Mouse (Mus musculus): ENCODE results near the gene Inha. TPM values are rescaled to one million over a fixed set of nuclear protein-coding genes. Genes with fewer than 3 reads are reported as not detected.

Gene Inha
- polyA plus RNA-seq, 1 experiment, result 210 TPM

- no peak overlapping the region for H3K27ac ChIP-seq (ENCODE audit: control insufficient read depth, insufficient read depth, low read depth, low read length)
- no peak for TF ChIP-seq CTCF (IDR thresholded peaks at IDR 0.05; ENCODE audit: control insufficient read depth, insufficient read depth, insufficient replicate concordance, low read depth, low read length)
- TF ChIP-seq POLR2A (IDR thresholded peaks at IDR 0.05; ENCODE audit: control insufficient read depth, low read depth, low read length), result no peak
Observed at GRCm38 (mm10) chr1:75512550-75512949, 5.7 kb downstream of the Inha start.

GRCm38 (mm10) chr1:75516703-75517380, 10.0 kb downstream of the Inha start:
- peak overlapping the region; percentile 61 for H3K27ac ChIP-seq (ENCODE audit: control insufficient read depth, insufficient read depth, low read depth, low read length)
- no peaks in the 10 kb centered on the region for H3K36me3 ChIP-seq (ENCODE audit: control insufficient read depth, insufficient read depth, low read length)
- H3K4me1 ChIP-seq (ENCODE audit: control insufficient read depth, insufficient read depth, low read length), result peaks cover 2% of the 10 kb centered on the region; the same call in 1 of the 2 replicates
- no peak overlapping the region for H3K4me3 ChIP-seq (ENCODE audit: control insufficient read depth, low read depth, low read length)
- TF ChIP-seq CTCF (IDR thresholded peaks at IDR 0.05; ENCODE audit: control insufficient read depth, insufficient read depth, insufficient replicate concordance, low read depth, low read length), result no peak
- H3K27me3 ChIP-seq (ENCODE audit: control insufficient read depth, insufficient read depth, low read length), result no peaks in the 10 kb centered on the region

More at GRCm38 (mm10) chr1:75512550-75512949, 5.7 kb downstream of the Inha start:
- Histone ChIP-seq H3K36me3 (ENCODE audit: control insufficient read depth, insufficient read depth, low read length) (no peaks in the 10 kb centered on the region), H3K4me3 (ENCODE audit: control insufficient read depth, low read depth, low read length) (no peak overlapping the region), H3K4me1 (ENCODE audit: control insufficient read depth, insufficient read depth, low read length) (peaks cover 5% of the 10 kb centered on the region), H3K27me3 (ENCODE audit: control insufficient read depth, insufficient read depth, low read length) (no peaks in the 10 kb centered on the region)

- TF ChIP-seq CTCF (IDR thresholded peaks at IDR 0.05; ENCODE audit: control insufficient read depth, insufficient read depth, insufficient replicate concordance, low read depth, low read length) (no peak), POLR2A (IDR thresholded peaks at IDR 0.05; ENCODE audit: control insufficient read depth, low read depth, low read length) (no peak)
- peaks cover 2% of the 10 kb centered on the region; the same call in 1 of the 2 replicates for H3K4me1 ChIP-seq (ENCODE audit: control insufficient read depth, insufficient read depth, low read length)
- H3K36me3 ChIP-seq (ENCODE audit: control insufficient read depth, insufficient read depth, low read length), result no peaks in the 10 kb centered on the region
- no peaks in the 10 kb centered on the region for H3K27me3 ChIP-seq (ENCODE audit: control insufficient read depth, insufficient read depth, low read length)
- H3K4me3 ChIP-seq (ENCODE audit: control insufficient read depth, low read depth, low read length), result no peak overlapping the region
- no peak overlapping the region for H3K27ac ChIP-seq (ENCODE audit: control insufficient read depth, insufficient read depth, low read depth, low read length)
Observed at GRCm38 (mm10) chr1:75517984-75518383, 11.1 kb downstream of the Inha start.

- no peak overlapping the region for H3K27ac ChIP-seq (ENCODE audit: control insufficient read depth, insufficient read depth, low read depth, low read length)
- H3K27me3 ChIP-seq (ENCODE audit: control insufficient read depth, insufficient read depth, low read length), result no peaks in the 10 kb centered on the region
- H3K36me3 ChIP-seq (ENCODE audit: control insufficient read depth, insufficient read depth, low read length), result no peaks in the 10 kb centered on the region
- TF ChIP-seq CTCF (IDR thresholded peaks at IDR 0.05; ENCODE audit: control insufficient read depth, insufficient read depth, insufficient replicate concordance, low read depth, low read length) (no peak), POLR2A (IDR thresholded peaks at IDR 0.05; ENCODE audit: control insufficient read depth, low read depth, low read length) (no peak)
- peaks cover 2% of the 10 kb centered on the region; the same call in 1 of the 2 replicates for H3K4me1 ChIP-seq (ENCODE audit: control insufficient read depth, insufficient read depth, low read length)
- no peak overlapping the region for H3K4me3 ChIP-seq (ENCODE audit: control insufficient read depth, low read depth, low read length)
Observed at GRCm38 (mm10) chr1:75518427-75518826, 11.6 kb downstream of the Inha start.

GRCm38 (mm10) chr1:75519576-75519975, 12.7 kb downstream of the Inha start:
- Histone ChIP-seq H3K36me3 (ENCODE audit: control insufficient read depth, insufficient read depth, low read length) (no peaks in the 10 kb centered on the region), H3K27ac (ENCODE audit: control insufficient read depth, insufficient read depth, low read depth, low read length) (peak overlapping the region; percentile 49), H3K4me1 (ENCODE audit: control insufficient read depth, insufficient read depth, low read length) (peaks cover 2% of the 10 kb centered on the region; the same call in 1 of the 2 replicates), H3K27me3 (ENCODE audit: control insufficient read depth, insufficient read depth, low read length) (no peaks in the 10 kb centered on the region), H3K4me3 (ENCODE audit: control insufficient read depth, low read depth, low read length) (no peak overlapping the region)
- no peak for TF ChIP-seq POLR2A (IDR thresholded peaks at IDR 0.05; ENCODE audit: control insufficient read depth, low read depth, low read length)
- TF ChIP-seq CTCF (IDR thresholded peaks at IDR 0.05; ENCODE audit: control insufficient read depth, insufficient read depth, insufficient replicate concordance, low read depth, low read length), result no peak

GRCm38 (mm10) chr1:75521321-75522031, 14.6 kb downstream of the Inha start, which contains the start of gene Stk11ip:
Gene Stk11ip, plus strand, starts transcription at chr1:75521529.
- Histone ChIP-seq H3K4me1 (ENCODE audit: control insufficient read depth, insufficient read depth, low read length) (peaks cover 2% of the 10 kb centered on the region; the same call in 1 of the 2 replicates), H3K27me3 (ENCODE audit: control insufficient read depth, insufficient read depth, low read length) (no peaks in the 10 kb centered on the region), H3K4me3 (ENCODE audit: control insufficient read depth, low read depth, low read length) (peak within 1 kb of the TSS; percentile 99), H3K36me3 (ENCODE audit: control insufficient read depth, insufficient read depth, low read length) (no peaks in the 10 kb centered on the region), H3K27ac (ENCODE audit: control insufficient read depth, insufficient read depth, low read depth, low read length) (peak within 1 kb of the TSS; percentile 95)
- TF ChIP-seq CTCF (IDR thresholded peaks at IDR 0.05; ENCODE audit: control insufficient read depth, insufficient read depth, insufficient replicate concordance, low read depth, low read length), result no peak
- peak; percentile 88 for TF ChIP-seq POLR2A (IDR thresholded peaks at IDR 0.05; ENCODE audit: control insufficient read depth, low read depth, low read length)

- Histone ChIP-seq H3K27ac (ENCODE audit: control insufficient read depth, insufficient read depth, low read depth, low read length) (no peak overlapping the region), H3K4me1 (ENCODE audit: control insufficient read depth, insufficient read depth, low read length) (peaks cover 2% of the 10 kb centered on the region; the same call in 1 of the 2 replicates), H3K27me3 (ENCODE audit: control insufficient read depth, insufficient read depth, low read length) (no peaks in the 10 kb centered on the region), H3K36me3 (ENCODE audit: control insufficient read depth, insufficient read depth, low read length) (peaks cover 1% of the 10 kb centered on the region), H3K4me3 (ENCODE audit: control insufficient read depth, low read depth, low read length) (no peak overlapping the region)
- TF ChIP-seq CTCF (IDR thresholded peaks at IDR 0.05; ENCODE audit: control insufficient read depth, insufficient read depth, insufficient replicate concordance, low read depth, low read length) (no peak), POLR2A (IDR thresholded peaks at IDR 0.05; ENCODE audit: control insufficient read depth, low read depth, low read length) (no peak)
Observed at GRCm38 (mm10) chr1:75524679-75525078, 17.8 kb downstream of the Inha start.
